Mouse (Mus musculus): ENCODE measurements around the gene Cfap97d2.

DNA sequence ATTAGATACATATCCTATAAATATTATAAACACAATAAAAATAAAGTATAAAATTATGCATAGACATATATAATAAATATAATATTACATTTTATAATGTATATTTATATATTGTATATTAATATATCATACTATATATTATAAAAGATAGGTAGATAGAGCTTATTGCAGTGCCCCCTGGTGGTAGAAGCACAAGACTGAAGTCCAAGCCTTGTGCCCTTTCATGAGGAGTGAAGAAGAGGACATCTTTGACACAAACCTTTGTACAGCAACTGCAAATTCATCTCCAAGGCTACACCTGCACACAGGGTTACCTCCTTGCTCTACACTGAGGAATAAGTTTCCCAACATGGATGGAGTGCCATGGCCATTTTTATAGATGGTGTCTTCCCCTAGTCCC lies 20.0 kb downstream of the Cfap97d2 start:
- no peak for TF ChIP-seq TAL1 (IDR thresholded peaks at IDR 0.05; ENCODE audit: low read length)
- TF ChIP-seq GATA1 (IDR thresholded peaks at IDR 0.05; ENCODE audit: low read length) = no peak

Data from erythroblast, embryonic 14.5 days (primary cell).